Mouse (Mus musculus): ENCODE data around the gene Tspan3.

Tspan3 gene

DNA sequence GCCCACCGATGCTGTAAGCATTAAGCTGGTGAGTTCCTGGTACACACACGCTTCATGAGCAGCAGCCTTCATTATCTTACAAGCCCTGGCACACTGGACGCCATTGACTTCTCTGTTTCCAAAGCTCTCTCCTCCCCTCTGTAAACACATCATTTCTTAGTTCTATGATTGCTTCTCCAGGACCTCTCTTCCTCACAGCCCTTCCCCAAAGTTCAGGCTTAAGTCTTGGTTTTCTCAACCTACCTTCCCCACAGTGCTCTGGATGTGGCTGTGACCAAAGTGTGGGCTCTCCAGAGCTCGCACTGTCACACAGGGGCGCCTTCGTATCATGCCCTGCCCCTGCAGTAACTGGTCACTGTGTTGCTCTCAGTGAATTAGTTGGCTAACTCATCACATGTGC lies at the start of gene Tspan3:
TSS of gene Tspan3 (minus strand) at position 101 of the 400 bp plus-strand sequence.
- DNase-seq, result no peak

DNA sequence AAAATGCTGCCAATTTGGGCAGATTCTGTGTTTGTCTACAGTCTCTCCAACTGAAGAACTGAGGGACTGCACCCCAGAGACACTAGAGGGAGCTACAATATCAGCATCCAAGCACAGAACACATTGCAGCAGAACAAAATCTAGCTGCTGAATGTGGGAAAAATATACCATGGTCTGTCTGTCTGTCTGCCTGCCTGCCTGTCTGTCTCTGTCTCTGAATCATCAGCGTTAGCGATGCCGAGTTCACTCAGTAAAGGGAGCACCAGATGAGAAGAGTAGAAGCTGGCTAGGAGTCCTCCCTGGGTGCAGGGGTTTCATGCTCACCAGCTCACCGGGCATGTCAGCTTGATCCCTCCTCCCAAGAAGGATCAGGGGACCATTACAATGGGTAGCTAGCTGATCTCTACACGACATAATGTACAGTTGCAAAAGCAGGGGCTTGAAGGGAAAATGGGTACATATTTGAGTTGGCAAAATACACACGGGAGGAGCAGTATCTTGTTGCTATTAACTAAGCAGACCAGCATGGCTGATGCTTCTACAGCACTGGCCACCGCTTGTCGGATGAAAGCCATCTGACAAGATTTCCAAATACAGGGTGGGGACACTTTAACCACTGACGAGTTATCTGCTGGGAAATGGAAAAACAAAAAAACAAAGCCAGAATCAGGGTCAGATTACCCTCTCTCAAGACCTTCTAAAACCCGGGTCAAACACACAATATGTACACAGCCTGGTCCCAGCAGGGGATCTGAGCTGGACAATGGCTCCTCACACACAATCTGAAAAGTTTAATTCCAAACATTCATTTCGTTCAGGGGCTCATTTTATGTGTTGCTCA lies 48.4 kb upstream of the Tspan3 start:
- DNase-seq, result peak; percentile 64

- DNase-seq, result no peak
These were observed 43.5 kb upstream of the Tspan3 start for GRCm38 (mm10) chr9:56208817-56209216.

DNA sequence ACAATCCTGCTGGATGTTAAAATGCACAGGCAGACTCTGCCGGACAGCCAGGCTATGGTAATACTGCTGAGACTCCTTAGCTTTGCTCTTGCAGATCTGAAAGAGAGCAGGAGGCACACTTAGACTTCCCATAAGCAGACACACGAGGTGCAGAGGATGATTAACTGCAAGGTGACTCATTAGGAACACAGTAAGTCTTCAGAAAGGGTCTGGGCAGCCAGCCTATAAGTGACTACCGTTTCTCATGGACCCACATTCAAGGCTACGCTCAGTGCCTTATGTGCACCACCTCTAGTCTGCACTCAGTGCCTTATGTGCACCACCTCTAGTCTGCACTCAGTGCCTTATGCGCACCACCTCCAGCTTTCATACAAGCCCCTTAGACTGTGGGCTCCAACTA lies 42.2 kb upstream of the Tspan3 start:
- DNase-seq, result no peak

GRCm38 (mm10) chr9:56207083-56207482 lies 41.8 kb upstream of the Tspan3 start:
- no peak for DNase-seq

DNA sequence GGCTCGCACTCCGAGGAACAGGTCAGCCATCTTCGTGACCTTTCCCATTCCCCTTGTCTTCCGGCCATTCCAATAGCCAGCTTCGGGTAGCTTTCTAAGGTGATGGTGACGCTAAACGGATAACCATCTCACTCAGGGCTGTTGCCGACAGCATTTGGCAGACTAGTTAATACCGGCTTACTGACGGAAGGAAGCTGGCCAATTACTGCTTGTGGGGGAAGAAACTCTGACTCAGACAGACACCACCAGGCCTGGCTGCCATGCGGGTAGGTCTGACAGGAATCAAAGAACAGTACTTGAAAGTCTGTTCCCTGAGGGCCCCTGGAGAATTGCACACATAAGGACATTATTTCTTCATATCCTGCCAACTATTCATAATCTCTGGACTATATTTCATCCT lies 40.1 kb upstream of the Tspan3 start:
- DNase-seq, result no peak

DNA sequence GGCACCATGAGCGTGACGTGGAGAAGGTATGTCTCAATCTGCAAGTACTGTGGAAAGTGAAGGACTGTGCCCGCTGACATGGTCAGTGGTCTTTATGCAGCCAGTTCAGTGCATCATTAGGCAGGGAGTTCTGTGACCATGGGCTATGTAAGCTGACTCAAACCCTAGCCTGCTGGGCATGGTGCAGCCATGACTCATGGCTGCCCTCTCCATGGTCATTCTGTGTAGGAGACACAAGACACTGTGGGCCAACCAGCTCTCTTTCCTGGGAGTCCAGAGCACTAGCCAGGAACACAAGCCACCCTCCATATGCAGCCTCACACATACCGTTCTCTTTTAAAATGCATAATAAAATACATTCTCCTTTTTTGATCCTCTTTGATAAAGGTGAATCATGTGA lies 39.0 kb upstream of the Tspan3 start:
- DNase-seq, result no peak

GRCm38 (mm10) chr9:56200645-56201314 lies 35.5 kb upstream of the Tspan3 start:
- peak; percentile 87 for DNase-seq

DNA sequence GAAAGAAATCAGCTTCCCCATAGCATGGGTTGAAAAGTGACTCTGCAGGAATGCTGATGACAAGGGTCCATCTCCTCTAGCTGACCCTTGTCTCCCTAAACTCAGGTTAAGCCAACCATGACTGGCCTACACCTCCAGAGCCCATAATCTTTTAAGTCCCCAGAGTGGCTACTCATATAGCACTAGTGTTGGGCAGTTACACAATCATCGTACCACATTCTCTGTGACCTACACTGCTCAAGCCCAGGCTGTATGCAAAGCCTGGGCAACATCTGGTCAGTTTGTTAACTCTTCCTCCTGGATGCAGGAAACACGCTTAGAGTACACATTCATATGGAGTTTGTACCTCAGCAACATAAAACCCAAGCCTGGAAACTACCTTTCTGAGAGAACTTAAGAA lies 34.9 kb upstream of the Tspan3 start:
- DNase-seq, result no peak

DNA sequence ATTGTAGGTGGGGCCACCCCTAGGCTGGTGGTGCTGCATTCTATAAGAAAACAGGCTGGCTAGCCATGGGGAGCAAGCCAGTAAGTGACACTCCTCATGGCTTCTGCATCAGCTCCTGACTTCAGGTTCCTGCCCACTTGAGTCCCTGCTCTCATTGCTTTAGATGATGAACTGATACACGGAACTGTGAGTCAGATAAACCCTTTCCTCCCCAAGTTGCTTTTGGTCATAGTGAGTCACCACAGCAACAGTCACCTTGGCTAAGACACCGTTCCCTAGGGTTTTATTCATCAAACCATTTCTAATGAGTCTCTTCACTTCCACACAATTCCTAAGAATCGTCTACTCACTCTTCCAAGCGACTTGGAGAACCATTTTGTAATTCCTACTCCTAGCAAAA lies 31.6 kb upstream of the Tspan3 start:
- DNase-seq, result no peak

GRCm38 (mm10) chr9:56195193-56195592 lies 29.9 kb upstream of the Tspan3 start:
- no peak for DNase-seq

- no peak for DNase-seq
These were observed 26.5 kb upstream of the Tspan3 start for GRCm38 (mm10) chr9:56191498-56192455.

GRCm38 (mm10) chr9:56180118-56180781 lies 15.0 kb upstream of the Tspan3 start:
- no peak for DNase-seq

- peak; percentile 34 for DNase-seq
These were observed 14.3 kb upstream of the Tspan3 start for GRCm38 (mm10) chr9:56179416-56180117.

- DNase-seq, result no peak
These were observed 12.1 kb upstream of the Tspan3 start for GRCm38 (mm10) chr9:56177354-56177753.

DNA sequence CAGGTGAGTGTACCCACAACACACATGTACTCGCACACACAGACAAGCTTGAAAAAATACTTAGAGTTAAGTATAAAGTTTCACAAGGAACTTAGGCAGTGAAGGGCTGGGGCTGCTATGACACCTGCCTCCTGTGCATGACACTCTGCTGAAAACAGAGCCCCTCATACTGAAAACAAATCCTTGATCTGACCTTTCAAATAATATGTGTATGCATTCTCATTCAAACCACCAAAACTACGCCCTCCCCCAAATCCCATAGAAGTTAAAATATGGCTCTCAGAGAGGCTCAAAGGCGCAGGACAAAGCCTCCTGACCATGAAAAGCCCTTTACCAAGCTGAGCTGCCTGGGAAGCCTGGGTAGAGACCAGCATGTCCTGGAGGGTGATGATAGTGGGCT lies 10.0 kb upstream of the Tspan3 start:
- no peak for DNase-seq

GRCm38 (mm10) chr9:56167690-56168089 lies 2.4 kb upstream of the Tspan3 start:
- DNase-seq, result no peak

GRCm38 (mm10) chr9:56166161-56166560 lies 884 bp upstream of the Tspan3 start:
- DNase-seq, result no peak

DNA sequence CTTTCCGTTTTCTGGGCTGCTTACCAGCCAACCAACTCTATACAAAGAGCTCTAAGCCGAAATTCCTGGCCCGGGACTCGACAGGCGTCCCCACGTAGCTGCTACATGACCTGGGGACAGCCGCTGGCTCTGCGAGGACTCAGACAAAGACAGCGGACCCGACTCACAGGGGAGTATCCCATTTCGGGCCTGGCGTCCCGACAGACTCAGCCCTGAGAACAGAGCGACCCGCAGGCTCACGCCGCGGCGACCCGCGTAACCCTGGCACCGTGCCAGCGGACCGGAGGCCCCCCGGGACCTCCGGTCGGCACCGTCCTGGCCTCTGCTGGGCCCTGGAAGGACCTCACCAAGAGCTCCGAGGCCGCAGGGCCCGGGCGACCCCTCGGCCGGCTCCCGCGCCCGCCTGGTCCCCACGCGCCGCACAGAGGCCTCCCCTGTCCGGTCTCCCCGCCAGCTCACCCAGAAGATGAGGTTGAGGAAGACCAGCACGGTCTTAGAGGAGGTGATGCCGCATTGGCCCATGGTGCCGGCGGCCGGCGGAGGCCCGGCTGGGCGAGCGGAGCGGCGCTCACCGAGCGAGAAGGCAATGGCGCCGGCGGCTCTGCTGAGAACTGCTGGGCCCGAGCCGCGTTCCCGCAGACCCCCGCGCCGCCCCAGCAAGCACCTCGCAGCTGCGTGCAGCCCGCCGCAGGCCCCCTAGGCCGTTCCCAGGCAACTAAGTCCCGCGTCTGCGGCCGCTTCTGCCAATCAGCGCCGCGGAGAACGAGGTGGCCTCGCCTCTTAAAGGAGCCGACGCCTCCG lies 4.7 kb downstream of the Tspan3 start:
- peak; percentile 94 for DNase-seq

- no peak for DNase-seq
These were observed 5.8 kb downstream of the Tspan3 start for GRCm38 (mm10) chr9:56159456-56159855.

DNA sequence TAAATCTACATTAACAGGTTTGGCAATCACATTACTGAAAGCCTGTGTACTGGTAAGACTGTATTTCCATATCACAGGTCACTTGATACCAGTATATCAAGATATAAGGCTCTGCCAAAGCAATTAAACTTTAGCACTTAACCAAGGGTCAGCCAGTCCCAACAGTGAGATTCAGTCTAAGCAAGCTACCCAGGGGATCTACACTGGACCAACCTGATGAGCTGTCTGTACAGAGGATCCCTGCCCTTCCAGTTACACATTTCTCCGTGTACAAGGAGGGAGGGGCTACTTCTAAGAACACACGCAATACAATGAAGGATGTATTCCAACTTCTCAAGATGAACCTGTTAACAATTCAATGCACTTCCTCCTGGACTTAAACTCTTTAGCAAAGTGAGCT lies 7.2 kb downstream of the Tspan3 start:
- DNase-seq, result no peak
